Mouse (Mus musculus) heart, postnatal 0 days (tissue): ENCODE results near the gene Mast4. TPM values are rescaled to one million over a fixed set of nuclear protein-coding genes. Genes with fewer than 3 reads are reported as not detected.

Experiments
- ATAC-seq: fragments of 200-750 bp; cut with Nextera tagmentation; 2 replicates; pipeline ENCODE4 v1.8.0; 2017; ENCODE audit warnings: low read depth, moderate number of reproducible peaks, moderate library complexity; ENCODE audit not compliant: insufficient read depth
- DNase-seq: peaks from one replicate; pipeline ENCODE4 v3.0.0-alpha.2; 2016; ENCODE audit warnings: low spot score
- H3K27ac ChIP-seq: fragments of 300-500 bp; sonication (generic); 2 replicates; pipeline ENCODE4 v1.5.1; 2014; ENCODE audit warnings: low read depth, mild to moderate bottlenecking
- H3K27me3 ChIP-seq: fragments of 300-500 bp; sonication (generic); 2 replicates; pipeline ENCODE4 v1.6.1; 2014; ENCODE audit warnings: low read length, mixed read lengths; ENCODE audit not compliant: control insufficient read depth, insufficient read depth
- H3K36me3 ChIP-seq: fragments of 300-500 bp; sonication (generic); replicated peaks from 2 replicates; pipeline ENCODE4 v1.6.1; 2014; ENCODE audit warnings: low read length, mixed read lengths; ENCODE audit not compliant: control insufficient read depth, insufficient read depth
- H3K4me1 ChIP-seq: fragments of 300-500 bp; sonication (generic); 2 replicates; pipeline ENCODE4 v1.6.1; 2014; ENCODE audit warnings: antibody characterized with exemption; ENCODE audit not compliant: control insufficient read depth, insufficient read depth
- H3K4me2 ChIP-seq: fragments of 300-500 bp; sonication (generic); 2 replicates; pipeline ENCODE4 v1.6.1; 2014; ENCODE audit warnings: low read depth, mild to moderate bottlenecking, low read length, moderate library complexity
- H3K4me3 ChIP-seq: fragments of 300-500 bp; sonication (generic); 2 replicates; pipeline ENCODE4 v1.5.1; 2014; ENCODE audit warnings: low read depth, low read length
- H3K9ac ChIP-seq: fragments of 300-500 bp; sonication (generic); replicated peaks from 2 replicates; pipeline ENCODE4 v1.6.1; 2014; ENCODE audit warnings: low read depth, low read length, mixed read lengths
- H3K9me3 ChIP-seq: fragments of 300-500 bp; sonication (generic); replicated peaks from 2 replicates; pipeline ENCODE4 v1.6.1; 2016; ENCODE audit warnings: low read length; ENCODE audit not compliant: control insufficient read depth
- CTCF ChIP-seq: IDR thresholded peaks from 2 replicates; pipeline ENCODE4 v1.5.1; 2016; ENCODE audit warnings: antibody characterized with exemption, control low read depth, low read depth
- EP300 ChIP-seq: IDR thresholded peaks from 2 replicates; pipeline ENCODE4 v1.6.1; 2016; ENCODE audit warnings: antibody characterized with exemption, low read depth
- WGBS: fragments of 180-500 bp; shearing (Covaris S2); extraction: QIAGEN DNeasy Blood & Tissue Kit; methylation state at CpG from one replicate; pipeline ENCODE4 v1.1.7; 2014; 5-methylcytosine and 5-hydroxymethylcytosine counted together
- polyA plus RNA-seq: library from polyadenylated mRNA; unstranded; fragments of >200 nt; fragmentation: Nextera tagmentation; extraction: Ambion mirVana; gene quantifications from 2 replicates; pipeline ENCODE4 v1.2.1, GENCODE M21; 2015
- total RNA-seq: library from RNA; depleted of rRNA; stranded (reverse); fragments of >200 nt; gene quantifications from 2 replicates; pipeline ENCODE4 v1.2.3, GENCODE M21; 2014; ENCODE audit warnings: low replicate concordance

The Mast4 gene
- total and polyA plus RNA-seq, 2 experiments from 2014 or later, result 26.7 to 35.5 TPM

- 0 out of 2 replicates have a peak, but pooled peaks cover 4% of the 10 kb centered on the region for H3K36me3 ChIP-seq
- H3K27me3 ChIP-seq, result no peaks in the 10 kb centered on the region
- 66% methylated on average over 4 of the region's 4 CpGs for WGBS
- no peaks in the 10 kb centered on the region for H3K9me3 ChIP-seq
- no peak overlapping the region for H3K9ac ChIP-seq
- DNase-seq (no peak), ATAC-seq (no peak)
- no peaks in the 10 kb centered on the region for H3K4me1 ChIP-seq
- H3K4me2 ChIP-seq, result no peak overlapping the region
- no peak for TF ChIP-seq CTCF
- TF ChIP-seq EP300, result no peak
- no peak overlapping the region for H3K27ac ChIP-seq
- no peak overlapping the region for H3K4me3 ChIP-seq
Measured at GRCm38 (mm10) chr13:102818287-102818686, 516.0 kb downstream of the Mast4 start.

- ATAC-seq, result no peak
- no peaks in the 10 kb centered on the region for H3K9me3 ChIP-seq
- WGBS, result 55% methylated on average over 7 of the region's 7 CpGs
Measured at GRCm38 (mm10) chr13:102816689-102817088, 517.6 kb downstream of the Mast4 start.

GRCm38 (mm10) chr13:102815158-102815557 is 519.1 kb downstream of the Mast4 start:
- no peaks in the 10 kb centered on the region for H3K9me3 ChIP-seq
- H3K4me3 ChIP-seq, result no peak overlapping the region
- H3K27me3 ChIP-seq, result no peaks in the 10 kb centered on the region
- no peak for ATAC-seq
- no peak for DNase-seq
- no peak overlapping the region for H3K4me2 ChIP-seq
- 80% methylated on average over 6 of the region's 6 CpGs for WGBS
- no peak overlapping the region for H3K9ac ChIP-seq
- no peak overlapping the region for H3K27ac ChIP-seq
- TF ChIP-seq CTCF (no peak), EP300 (no peak)
- H3K36me3 ChIP-seq, result 0 out of 2 replicates have a peak, but pooled peaks cover 4% of the 10 kb centered on the region
- peaks cover 13% of the 10 kb centered on the region for H3K4me1 ChIP-seq

More at GRCm38 (mm10) chr13:102816689-102817088, 517.6 kb downstream of the Mast4 start:
- Histone ChIP-seq H3K27ac (no peak overlapping the region), H3K36me3 (0 out of 2 replicates have a peak, but pooled peaks cover 4% of the 10 kb centered on the region), H3K4me3 (no peak overlapping the region), H3K4me1 (peaks cover 2% of the 10 kb centered on the region; the same call in 1 of the 2 replicates), H3K9ac (no peak overlapping the region), H3K27me3 (no peaks in the 10 kb centered on the region), H3K4me2 (no peak overlapping the region)
- TF ChIP-seq EP300 (no peak), CTCF (no peak)
- DNase-seq, result no peak

GRCm38 (mm10) chr13:102811129-102811832 is 523.0 kb downstream of the Mast4 start:
- DNase-seq, result peak; percentile 65
- no peak for TF ChIP-seq EP300
- TF ChIP-seq CTCF, result no peak
- Histone ChIP-seq H3K9me3 (no peaks in the 10 kb centered on the region), H3K36me3 (peaks cover 14% of the 10 kb centered on the region), H3K9ac (peak overlapping the region; percentile 50; the same call in 1 of the 2 replicates), H3K27me3 (no peaks in the 10 kb centered on the region), H3K4me2 (peak overlapping the region; percentile 57), H3K4me1 (peaks cover 13% of the 10 kb centered on the region), H3K27ac (peak overlapping the region; percentile 46), H3K4me3 (peak overlapping the region; percentile 30)
- peak; percentile 80 for ATAC-seq
- WGBS, result 15% methylated on average over 15 of the region's 15 CpGs

GRCm38 (mm10) chr13:102806652-102807051 is 527.6 kb downstream of the Mast4 start:
- Histone ChIP-seq H3K4me1 (peaks cover 10% of the 10 kb centered on the region), H3K4me3 (no peak overlapping the region), H3K36me3 (peaks cover 21% of the 10 kb centered on the region), H3K9ac (no peak overlapping the region), H3K9me3 (no peaks in the 10 kb centered on the region), H3K27ac (no peak overlapping the region), H3K4me2 (no peak overlapping the region), H3K27me3 (no peaks in the 10 kb centered on the region)
- DNase-seq, result no peak
- WGBS, result 90% methylated on average over 3 of the region's 3 CpGs
- no peak for ATAC-seq
- no peak for TF ChIP-seq CTCF

GRCm38 (mm10) chr13:102805190-102805589 is 529.1 kb downstream of the Mast4 start:
- TF ChIP-seq EP300, result no peak
- no peak for TF ChIP-seq CTCF
- H3K4me1 ChIP-seq, result no peaks in the 10 kb centered on the region
- H3K27ac ChIP-seq, result no peak overlapping the region
- no peaks in the 10 kb centered on the region for H3K27me3 ChIP-seq
- no peak overlapping the region for H3K4me3 ChIP-seq
- no peak overlapping the region for H3K4me2 ChIP-seq
- H3K36me3 ChIP-seq, result peaks cover 21% of the 10 kb centered on the region
- H3K9me3 ChIP-seq, result no peaks in the 10 kb centered on the region
- DNase-seq, result no peak
- WGBS, result 82% methylated on average over 6 of the region's 6 CpGs
- ATAC-seq, result no peak
- H3K9ac ChIP-seq, result no peak overlapping the region
